Mouse (Mus musculus): ENCODE data around the gene Tppp2.

DNA sequence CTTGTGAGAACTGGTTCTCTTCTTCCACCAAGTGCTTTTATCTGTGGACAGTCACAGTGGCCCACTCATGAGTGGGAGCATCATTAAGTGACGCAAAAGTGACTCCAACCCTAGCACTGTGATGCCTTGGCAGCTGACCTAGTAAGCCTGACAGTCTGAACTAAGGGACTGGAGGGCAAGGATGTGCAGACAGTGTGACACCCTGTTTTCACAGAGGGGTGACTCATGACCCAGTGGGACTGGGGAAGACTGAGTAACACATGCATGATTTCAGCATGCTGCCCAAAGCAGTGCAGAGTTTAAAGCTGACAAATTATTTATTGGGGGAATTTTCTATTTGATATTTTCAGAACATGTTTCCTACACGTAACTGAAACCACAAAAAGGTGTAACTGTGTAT, 47.5 kb upstream of the Tppp2 start:
- TF ChIP-seq POLR2A (IDR thresholded peaks at IDR 0.05; ENCODE audit: insufficient read depth, low read length) = no peak
- no peak for TF ChIP-seq CTCF (IDR thresholded peaks at IDR 0.05; ENCODE audit: low read depth, low read length)
- no peak for TF ChIP-seq EP300 (IDR thresholded peaks at IDR 0.05; ENCODE audit: insufficient read depth, low read depth, low read length)

Data from ES-Bruce4 (cell line).